Mouse (Mus musculus) ES-E14 (cell line): ENCODE measurements around the gene Med13. TPM values are rescaled to one million over a fixed set of nuclear protein-coding genes. Genes with fewer than 3 reads are reported as not detected.
A peak's percentile ranks its signal among the peaks of the same experiment; 100 is the strongest.

Experiments used
- DNase-seq: peaks from one replicate; pipeline ENCODE4 v3.0.0-alpha.2; 2013; ENCODE audit warnings: low read depth, low spot score
- H3K27ac ChIP-seq: 2 replicates; pipeline ENCODE4 v1.5.1; 2012; ENCODE audit warnings: low read depth, mild to moderate bottlenecking, low read length, moderate library complexity, mixed read lengths; ENCODE audit not compliant: poor library complexity, insufficient read depth, severe bottlenecking
- H3K36me3 ChIP-seq: 2 replicates; pipeline ENCODE4 v1.6.1; 2012; ENCODE audit warnings: mild to moderate bottlenecking, low read length, moderate library complexity, mixed read lengths; ENCODE audit not compliant: control insufficient read depth, poor library complexity, insufficient read depth, severe bottlenecking
- H3K4me1 ChIP-seq, 2 experiments: fragments of 150-350 bp in 1 of 2; sonication (generic) in 1 of 2; 2 replicates each; pipeline ENCODE4 v1.6.1; 2012; ENCODE audit warnings: low read length in 2 of 2, mild to moderate bottlenecking in 1 of 2, mixed read lengths in 1 of 2; ENCODE audit not compliant: control insufficient read depth in 2 of 2, insufficient read depth in 2 of 2, poor library complexity in 1 of 2
- H3K4me3 ChIP-seq, 2 experiments: fragments of 150-350 bp in 1 of 2; sonication (generic) in 1 of 2; 2 replicates each; pipeline ENCODE4 v1.5.1; 2012; ENCODE audit warnings: low read length in 2 of 2, low read depth in 1 of 2, mild to moderate bottlenecking in 1 of 2, mixed read lengths in 1 of 2; ENCODE audit not compliant: insufficient read depth in 1 of 2, poor library complexity in 1 of 2, severe bottlenecking in 1 of 2
- H3K9ac ChIP-seq: 2 replicates; pipeline ENCODE4 v1.6.1; 2012; ENCODE audit warnings: low read depth, mild to moderate bottlenecking, low read length, mixed read lengths; ENCODE audit not compliant: poor library complexity, insufficient read depth, severe bottlenecking
- H3K9me3 ChIP-seq: fragments of 150-350 bp; sonication (generic); 2 replicates; pipeline ENCODE4 v1.6.1; 2012; ENCODE audit warnings: low read depth, mild to moderate bottlenecking, low read length; ENCODE audit not compliant: control insufficient read depth, insufficient read depth
- CHD2 ChIP-seq: IDR thresholded peaks from 2 replicates; pipeline ENCODE4 v1.6.1; 2014; ENCODE audit warnings: mild to moderate bottlenecking, low read depth, low read length, inconsistent platforms
- HCFC1 ChIP-seq: IDR thresholded peaks from 2 replicates; pipeline ENCODE4 v1.6.1; 2012; ENCODE audit warnings: low read length, inconsistent platforms, borderline replicate concordance; ENCODE audit not compliant: insufficient read depth
- MAFK ChIP-seq: IDR thresholded peaks from 2 replicates; pipeline ENCODE4 v1.6.1; 2014; ENCODE audit warnings: mild to moderate bottlenecking, low read depth, low read length, inconsistent platforms; ENCODE audit not compliant: insufficient read depth
- ZC3H11A ChIP-seq: IDR thresholded peaks from 2 replicates; pipeline ENCODE4 v1.6.1; 2012; ENCODE audit warnings: low read depth, mild to moderate bottlenecking, inconsistent platforms, low read length, borderline replicate concordance
- ZNF384 ChIP-seq: IDR thresholded peaks from 2 replicates; pipeline ENCODE4 v1.6.1; 2012; ENCODE audit warnings: low read depth, low read length, inconsistent platforms
- in situ Hi-C, 2 experiments: fragments of 600-800 bp; cut with MboI; formaldehyde crosslinking; loops; one replicate each; pipeline ENCODE4 v1.15.1; 2025; ENCODE audit warnings: low sequenced_read_pairs in 2 of 2, inconsistent platforms in 1 of 2; ENCODE audit not compliant: unreplicated experiment in 2 of 2
- total RNA-seq: library from RNA; depleted of rRNA; stranded (reverse); fragments of 300-350 nt; gene quantifications from 2 replicates; pipeline ENCODE4 v1.2.3, GENCODE M21; 2012

Med13 gene
- total RNA-seq, 1 experiment: 53.6 TPM

- TF ChIP-seq ZC3H11A (no peak), CHD2 (no peak), ZNF384 (peak; percentile 60; the same call in 1 of the 2 replicates), HCFC1 (no peak), MAFK (no peak)
- Histone ChIP-seq H3K9ac (no peak overlapping the region), H3K27ac (no peak overlapping the region), H3K36me3 (no peaks in the 10 kb centered on the region), H3K4me1 (no peaks in the 10 kb centered on the region), H3K4me3 (no peak overlapping the region), H3K9me3 (no peaks in the 10 kb centered on the region)
- in situ Hi-C loops: no loop called here
- DNase-seq: no peak
Observed at GRCm38 (mm10) chr11:86369003-86369402, 11.6 kb upstream of the Med13 start.

GRCm38 (mm10) chr11:86364709-86365452 lies 7.5 kb upstream of the Med13 start:
- TF ChIP-seq HCFC1: no peak
- no peak for TF ChIP-seq ZNF384
- no peak for TF ChIP-seq CHD2
- no peak for TF ChIP-seq ZC3H11A
- no peak for TF ChIP-seq MAFK
- Histone ChIP-seq H3K4me1 (no peaks in the 10 kb centered on the region), H3K36me3 (no peaks in the 10 kb centered on the region), H3K9me3 (no peaks in the 10 kb centered on the region), H3K4me3 (no peak overlapping the region), H3K9ac (no peak overlapping the region), H3K27ac (no peak overlapping the region)
- in situ Hi-C loops: no loop called here
- no peak for DNase-seq

GRCm38 (mm10) chr11:86357984-86358528 lies 654 bp upstream of the Med13 start:
- H3K4me3 ChIP-seq: peak overlapping the region; percentile 96 to 97
- no peak for TF ChIP-seq MAFK
- peak; percentile 43; the same call in 1 of the 2 replicates for TF ChIP-seq CHD2
- peak; percentile 96 for DNase-seq
- peak overlapping the region; percentile 92 for H3K27ac ChIP-seq
- H3K9ac ChIP-seq: peak overlapping the region; percentile 99
- H3K36me3 ChIP-seq: peaks cover 4% of the 10 kb centered on the region
- H3K4me1 ChIP-seq: peaks cover 3 to 4% of the 10 kb centered on the region in 2 experiments; a peak in 3 of 4 replicates
- in situ Hi-C loops: no loop called here
- H3K9me3 ChIP-seq: no peaks in the 10 kb centered on the region

GRCm38 (mm10) chr11:86356007-86356853 lies 1.2 kb downstream of the Med13 start:
- H3K9ac ChIP-seq: no peak overlapping the region
- DNase-seq: no peak
- peaks cover 7% of the 10 kb centered on the region for H3K36me3 ChIP-seq
- peak overlapping the region; percentile 96 to 97; a peak in 3 of 4 replicates for H3K4me3 ChIP-seq
- in situ Hi-C loops: no loop called here
- TF ChIP-seq ZNF384: no peak
- TF ChIP-seq MAFK: no peak
- TF ChIP-seq HCFC1: no peak
- H3K9me3 ChIP-seq: no peaks in the 10 kb centered on the region
- H3K4me1 ChIP-seq: peaks cover 3 to 4% of the 10 kb centered on the region in 2 experiments; a peak in 3 of 4 replicates
- no peak overlapping the region for H3K27ac ChIP-seq
